Mouse (Mus musculus) neural tube, embryonic 11.5 days (tissue): Measurements from ENCODE around the gene Agbl4. TPM values are rescaled to one million over a fixed set of nuclear protein-coding genes. Genes with fewer than 3 reads are reported as not detected.
A peak's percentile ranks its signal among the peaks of the same experiment; 100 is the strongest.

ENCODE experiments used
- ATAC-seq: fragments of 200-750 bp; cut with Nextera tagmentation; 2 replicates; pipeline ENCODE4 v1.8.0; 2017; ENCODE audit warnings: moderate number of reproducible peaks, mild to moderate bottlenecking, moderate TSS enrichment, moderate library complexity; ENCODE audit not compliant: insufficient read depth, low FRiP score, low TSS enrichment
- DNase-seq: peaks from one replicate; pipeline ENCODE4 v3.0.0-alpha.2; 2015; ENCODE audit warnings: low spot score
- H3K27ac ChIP-seq: fragments of 300-500 bp; sonication (generic); 2 replicates; pipeline ENCODE4 v1.5.1; 2014; ENCODE audit warnings: low read depth, mild to moderate bottlenecking, low read length
- H3K27me3 ChIP-seq: fragments of 300-500 bp; sonication (generic); 2 replicates; pipeline ENCODE4 v1.6.1; 2014; ENCODE audit warnings: mild to moderate bottlenecking, low read length, mixed read lengths; ENCODE audit not compliant: control insufficient read depth, insufficient read depth
- H3K36me3 ChIP-seq: fragments of 300-500 bp; sonication (generic); 2 replicates; pipeline ENCODE4 v1.6.1; 2014; ENCODE audit warnings: mild to moderate bottlenecking, low read length, moderate library complexity, mixed read lengths; ENCODE audit not compliant: control insufficient read depth, insufficient read depth
- H3K4me1 ChIP-seq: fragments of 300-500 bp; sonication (generic); 2 replicates; pipeline ENCODE4 v1.6.1; 2014; ENCODE audit warnings: low read length, mixed read lengths; ENCODE audit not compliant: control insufficient read depth, insufficient read depth
- H3K4me2 ChIP-seq: fragments of 300-500 bp; sonication (generic); 2 replicates; pipeline ENCODE4 v1.6.1; 2014; ENCODE audit warnings: low read depth, mild to moderate bottlenecking, moderate library complexity
- H3K4me3 ChIP-seq: fragments of 300-500 bp; sonication (generic); 2 replicates; pipeline ENCODE4 v1.5.1; 2014; ENCODE audit warnings: low read depth, low read length
- H3K9ac ChIP-seq: fragments of 300-500 bp; sonication (generic); 2 replicates; pipeline ENCODE4 v1.6.1; 2014; ENCODE audit warnings: mild to moderate bottlenecking, low read length
- H3K9me3 ChIP-seq: fragments of 300-500 bp; sonication (generic); 2 replicates; pipeline ENCODE4 v1.6.1; 2016; ENCODE audit warnings: low read length; ENCODE audit not compliant: control insufficient read depth
- WGBS: fragments of 180-500 bp; shearing (Covaris S2); extraction: QIAGEN DNeasy Blood & Tissue Kit; methylation state at CpG from one replicate; pipeline ENCODE4 v1.1.7; 2014; 5-methylcytosine and 5-hydroxymethylcytosine counted together
- polyA plus RNA-seq: library from polyadenylated mRNA; unstranded; fragments of >200 nt; fragmentation: Nextera tagmentation; extraction: Ambion mirVana; gene quantifications from 2 replicates; pipeline ENCODE4 v1.2.1, GENCODE M21; 2014

Gene Agbl4
- polyA plus RNA-seq, 1 experiment from 2014 or later, result 1.1 TPM

- Histone ChIP-seq H3K4me3 (no peak overlapping the region), H3K4me2 (no peak overlapping the region), H3K4me1 (peaks cover 9% of the 10 kb centered on the region), H3K27ac (peak overlapping the region; percentile 60), H3K36me3 (no peaks in the 10 kb centered on the region), H3K27me3 (no peaks in the 10 kb centered on the region), H3K9ac (no peak overlapping the region), H3K9me3 (no peaks in the 10 kb centered on the region)
- DNase-seq, result no peak
- WGBS, result 64% methylated on average over 10 of the region's 10 CpGs
- peak; percentile 63 for ATAC-seq
Measured at GRCm38 (mm10) chr4:111443906-111444615, 1046.6 kb downstream of the Agbl4 start.

- Histone ChIP-seq H3K27ac (0 out of 2 replicates have a peak overlapping the region, but pooled peaks have one; percentile 1), H3K9ac (no peak overlapping the region), H3K4me2 (no peak overlapping the region), H3K36me3 (no peaks in the 10 kb centered on the region), H3K4me3 (no peak overlapping the region), H3K27me3 (no peaks in the 10 kb centered on the region), H3K4me1 (peaks cover 9% of the 10 kb centered on the region), H3K9me3 (no peaks in the 10 kb centered on the region)
- 50% methylated on average over 1 of the region's 1 CpGs for WGBS
- ATAC-seq (peak; percentile 78), DNase-seq (no peak)
Measured at GRCm38 (mm10) chr4:111444616-111445160, 1047.2 kb downstream of the Agbl4 start.

- no peak for ATAC-seq
- Histone ChIP-seq H3K9me3 (no peaks in the 10 kb centered on the region), H3K4me3 (no peak overlapping the region), H3K4me1 (peaks cover 9% of the 10 kb centered on the region), H3K9ac (no peak overlapping the region), H3K27ac (no peak overlapping the region), H3K36me3 (no peaks in the 10 kb centered on the region), H3K27me3 (no peaks in the 10 kb centered on the region), H3K4me2 (no peak overlapping the region)
- no peak for DNase-seq
- WGBS, result 86% methylated on average over 3 of the region's 3 CpGs
Measured at GRCm38 (mm10) chr4:111447918-111448317, 1050.5 kb downstream of the Agbl4 start.

- no peak overlapping the region for H3K4me2 ChIP-seq
- 95% methylated on average over 4 of the region's 4 CpGs for WGBS
- no peaks in the 10 kb centered on the region for H3K27me3 ChIP-seq
- H3K9me3 ChIP-seq, result no peaks in the 10 kb centered on the region
- ATAC-seq, result no peak
- H3K9ac ChIP-seq, result no peak overlapping the region
- no peak overlapping the region for H3K4me3 ChIP-seq
- peaks cover 3% of the 10 kb centered on the region for H3K4me1 ChIP-seq
- DNase-seq, result no peak
- no peak overlapping the region for H3K27ac ChIP-seq
- H3K36me3 ChIP-seq, result no peaks in the 10 kb centered on the region
Measured at GRCm38 (mm10) chr4:111448586-111448985, 1051.1 kb downstream of the Agbl4 start.

GRCm38 (mm10) chr4:111449442-111450199 lies 1052.2 kb downstream of the Agbl4 start:
- no peak for ATAC-seq
- Histone ChIP-seq H3K27me3 (no peaks in the 10 kb centered on the region), H3K9ac (no peak overlapping the region), H3K4me2 (no peak overlapping the region), H3K4me3 (no peak overlapping the region), H3K36me3 (peaks cover 5% of the 10 kb centered on the region; the same call in 1 of the 2 replicates), H3K27ac (no peak overlapping the region), H3K9me3 (no peaks in the 10 kb centered on the region), H3K4me1 (no peaks in the 10 kb centered on the region)
- no peak for DNase-seq
- WGBS, result 75% methylated on average over 7 of the region's 7 CpGs

GRCm38 (mm10) chr4:111451283-111451918 lies 1053.9 kb downstream of the Agbl4 start:
- DNase-seq, result no peak
- 75% methylated on average over 7 of the region's 7 CpGs for WGBS
- peaks cover 8% of the 10 kb centered on the region for H3K36me3 ChIP-seq

GRCm38 (mm10) chr4:111452192-111452591 lies 1054.7 kb downstream of the Agbl4 start:
- Histone ChIP-seq H3K27me3 (no peaks in the 10 kb centered on the region), H3K4me3 (no peak overlapping the region), H3K9ac (no peak overlapping the region), H3K4me1 (no peaks in the 10 kb centered on the region), H3K36me3 (peaks cover 8% of the 10 kb centered on the region), H3K4me2 (no peak overlapping the region), H3K27ac (no peak overlapping the region), H3K9me3 (no peaks in the 10 kb centered on the region)
- WGBS, result 93% methylated on average over 5 of the region's 5 CpGs
- ATAC-seq (no peak), DNase-seq (no peak)

More at GRCm38 (mm10) chr4:111451283-111451918, 1053.9 kb downstream of the Agbl4 start:
- Histone ChIP-seq H3K27ac (no peak overlapping the region), H3K4me2 (no peak overlapping the region), H3K4me3 (no peak overlapping the region), H3K27me3 (no peaks in the 10 kb centered on the region), H3K9ac (no peak overlapping the region), H3K9me3 (no peaks in the 10 kb centered on the region), H3K4me1 (no peaks in the 10 kb centered on the region)
- no peak for ATAC-seq

- H3K4me1 ChIP-seq, result no peaks in the 10 kb centered on the region
- H3K36me3 ChIP-seq, result peaks cover 8% of the 10 kb centered on the region
- ATAC-seq (no peak), DNase-seq (no peak)
- H3K4me2 ChIP-seq, result no peak overlapping the region
- H3K4me3 ChIP-seq, result no peak overlapping the region
- no peak overlapping the region for H3K9ac ChIP-seq
- no peaks in the 10 kb centered on the region for H3K9me3 ChIP-seq
- 70% methylated on average over 3 of the region's 3 CpGs for WGBS
- no peak overlapping the region for H3K27ac ChIP-seq
- H3K27me3 ChIP-seq, result no peaks in the 10 kb centered on the region
Measured at GRCm38 (mm10) chr4:111453275-111453674, 1055.8 kb downstream of the Agbl4 start.
